Mouse (Mus musculus): ENCODE data around the gene Pak4. TPM values are rescaled to one million over a fixed set of nuclear protein-coding genes. Genes with fewer than 3 reads are reported as not detected.

The Pak4 gene
- total RNA-seq (2023), result 8.9 TPM

GRCm38 (mm10) chr7:28597642-28598446 is at the start of gene Pak4, which contains the start of gene Samd4b:
Pak4 (minus strand) TSS chr7:28598185.
Samd4b (minus strand) TSS chr7:28598144.

GRCm38 (mm10) chr7:28631073-28631472 is 33.1 kb upstream of the Pak4 start, which contains the start of gene Acp7:
Acp7 (minus strand) TSS chr7:28631332.

GRCm38 (mm10) chr7:28547154-28547553 is 50.8 kb downstream of the Pak4 start, which contains the start of gene Nccrp1:
Nccrp1 (minus strand) TSS chr7:28547254.

GRCm38 (mm10) chr7:28540526-28540925 is 57.5 kb downstream of the Pak4 start, which contains the start of gene Sycn:
Sycn (plus strand) TSS chr7:28540885.

GRCm38 (mm10) chr7:28522536-28522935 is 75.4 kb downstream of the Pak4 start, which contains the start of gene Ifnl3:
Ifnl3 (plus strand) TSS chr7:28522836.

GRCm38 (mm10) chr7:28510405-28510974 is 87.5 kb downstream of the Pak4 start, which contains the start of gene Ifnl2:
Ifnl2 (minus strand) TSS chr7:28510455.

Other genes starting within 250 kb of the Pak4 start
- gene Rps16, start 247.5 kb downstream of the Pak4 start, total RNA-seq (2023), result 5,484 TPM
- 207 TPM for gene Plekhg2, start 225.6 kb downstream of the Pak4 start, total RNA-seq (2023)
- 442 TPM for gene Zfp36, start 217.9 kb downstream of the Pak4 start, total RNA-seq (2023)
- gene Med29, start 205.5 kb downstream of the Pak4 start, total RNA-seq (2023), result 14.8 TPM
- 154 TPM for gene Paf1, start 205.2 kb downstream of the Pak4 start, total RNA-seq (2023)
- gene Gmfg, start 160.7 kb downstream of the Pak4 start, total RNA-seq (2023), result 312 TPM
- gene Lrfn1, start 146.2 kb downstream of the Pak4 start, total RNA-seq (2023), result 6.7 TPM
- not detected for gene Ifnl2, start 87.7 kb downstream of the Pak4 start, total RNA-seq (2023)
- gene Ifnl3, start 75.3 kb downstream of the Pak4 start, total RNA-seq (2023), result not detected
- gene Sycn, start 57.3 kb downstream of the Pak4 start, total RNA-seq (2023), result not detected
- gene Nccrp1, start 50.9 kb downstream of the Pak4 start, total RNA-seq (2023), result 0.38 TPM
- 45.7 TPM for gene Samd4b, start within 50 bp of the Pak4 start, total RNA-seq (2023)
- not detected for gene Acp7, start 33.1 kb upstream of the Pak4 start, total RNA-seq (2023)
- 2.8 TPM for gene Fbxo27, start 94.7 kb upstream of the Pak4 start, total RNA-seq (2023)
- 34.4 TPM for gene Fbxo17, start 118.6 kb upstream of the Pak4 start, total RNA-seq (2023)
- 24.0 TPM for gene Mrps12, start 143.6 kb upstream of the Pak4 start, total RNA-seq (2023)
- 22.5 TPM for gene Sars2, start 143.8 kb upstream of the Pak4 start, total RNA-seq (2023)
- gene Ccer2, start 158.0 kb upstream of the Pak4 start, total RNA-seq (2023), result 1.3 TPM
- gene Sirt2, start 168.6 kb upstream of the Pak4 start, total RNA-seq (2023), result 69.1 TPM
- 58.4 TPM for gene Nfkbib, start 169.3 kb upstream of the Pak4 start, total RNA-seq (2023)
- gene Rinl, start 190.8 kb upstream of the Pak4 start, total RNA-seq (2023), result 124 TPM
- 651 TPM for gene Hnrnpl, start 210.4 kb upstream of the Pak4 start, total RNA-seq (2023)
- 57.6 TPM for gene Ech1, start 227.0 kb upstream of the Pak4 start, total RNA-seq (2023)
- 11.4 TPM for gene Lgals4, start 235.7 kb upstream of the Pak4 start, total RNA-seq (2023)

Measured in CD4-positive naive resting alpha-beta T cell, adult 57 days (primary cell).